Mouse (Mus musculus) lung, postnatal 0 days (tissue): ENCODE measurements around the gene Pbx1. TPM values are rescaled to one million over a fixed set of nuclear protein-coding genes. Genes with fewer than 3 reads are reported as not detected.

Experiments
- ATAC-seq: fragments of 200-750 bp; cut with Nextera tagmentation; 2 replicates; pipeline ENCODE4 v1.8.0; 2017; ENCODE audit warnings: moderate library complexity
- DNase-seq: peaks from one replicate; pipeline ENCODE4 v3.0.0-alpha.2; 2016; ENCODE audit warnings: low spot score
- H3K27ac ChIP-seq: fragments of 300-500 bp; sonication (generic); 2 replicates; pipeline ENCODE4 v1.5.1; 2014; ENCODE audit warnings: antibody characterized with exemption, mild to moderate bottlenecking, low read length, mixed read lengths
- H3K27me3 ChIP-seq: fragments of 300-500 bp; sonication (generic); replicated peaks from 2 replicates; pipeline ENCODE4 v1.6.1; 2014; ENCODE audit warnings: low read length, mixed read lengths; ENCODE audit not compliant: insufficient read depth
- H3K36me3 ChIP-seq: fragments of 300-500 bp; sonication (generic); 2 replicates; pipeline ENCODE4 v1.6.1; 2014; ENCODE audit warnings: low read length, mixed read lengths; ENCODE audit not compliant: insufficient read depth
- H3K4me1 ChIP-seq: fragments of 300-500 bp; sonication (generic); 2 replicates; pipeline ENCODE4 v1.6.1; 2014; ENCODE audit warnings: antibody characterized with exemption, low read depth, low read length, mixed read lengths; ENCODE audit not compliant: insufficient read depth
- H3K4me2 ChIP-seq: fragments of 300-500 bp; sonication (generic); replicated peaks from 2 replicates; pipeline ENCODE4 v1.6.1; 2014; ENCODE audit warnings: low read depth, mild to moderate bottlenecking, low read length, moderate library complexity, mixed read lengths
- H3K4me3 ChIP-seq: fragments of 300-500 bp; sonication (generic); 2 replicates; pipeline ENCODE4 v1.5.1; 2014; ENCODE audit warnings: low read depth, low read length
- H3K9ac ChIP-seq: fragments of 300-500 bp; sonication (generic); replicated peaks from 2 replicates; pipeline ENCODE4 v1.6.1; 2014; ENCODE audit warnings: low read depth, mild to moderate bottlenecking
- H3K9me3 ChIP-seq: fragments of 300-500 bp; sonication (generic); 2 replicates; pipeline ENCODE4 v1.6.1; 2016; ENCODE audit warnings: low read length, mixed read lengths
- CTCF ChIP-seq: IDR thresholded peaks from 2 replicates; pipeline ENCODE4 v1.5.1; 2016; ENCODE audit warnings: antibody characterized with exemption, mild to moderate bottlenecking
- EP300 ChIP-seq: IDR thresholded peaks from 2 replicates; pipeline ENCODE4 v1.6.1; 2016; ENCODE audit warnings: antibody characterized with exemption, mild to moderate bottlenecking, control low read depth
- WGBS: fragments of 180-500 bp; shearing (Covaris S2); extraction: QIAGEN DNeasy Blood & Tissue Kit; methylation state at CpG from one replicate; pipeline ENCODE4 v1.1.7; 2014; 5-methylcytosine and 5-hydroxymethylcytosine counted together
- polyA plus RNA-seq: library from polyadenylated mRNA; unstranded; fragments of >200 nt; fragmentation: Nextera tagmentation; extraction: Ambion mirVana; gene quantifications from 2 replicates; pipeline ENCODE4 v1.2.1, GENCODE M21; 2015

Pbx1 gene
- polyA plus RNA-seq, 1 experiment from 2014 or later: 23.9 TPM

GRCm38 (mm10) chr1:168288891-168289545 is 143.1 kb downstream of the Pbx1 start:
- no peak for DNase-seq
- no peaks in the 10 kb centered on the region for H3K36me3 ChIP-seq

GRCm38 (mm10) chr1:168287843-168288591 is 144.1 kb downstream of the Pbx1 start:
- peaks cover 33% of the 10 kb centered on the region; the same call in 1 of the 2 replicates for H3K4me1 ChIP-seq
- H3K36me3 ChIP-seq: no peaks in the 10 kb centered on the region
- WGBS: 23% methylated on average over 23 of the region's 23 CpGs
- no peak overlapping the region for H3K4me2 ChIP-seq
- H3K9me3 ChIP-seq: no peaks in the 10 kb centered on the region
- no peak for TF ChIP-seq CTCF
- TF ChIP-seq EP300: peak; percentile 89
- H3K27me3 ChIP-seq: no peaks in the 10 kb centered on the region
- DNase-seq (peak; percentile 39), ATAC-seq (peak; percentile 54)
- no peak overlapping the region for H3K9ac ChIP-seq
- 0 out of 2 replicates have a peak overlapping the region, but pooled peaks have one; percentile 32 for H3K27ac ChIP-seq
- no peak overlapping the region for H3K4me3 ChIP-seq

More at GRCm38 (mm10) chr1:168288891-168289545, 143.1 kb downstream of the Pbx1 start:
- H3K27me3 ChIP-seq: no peaks in the 10 kb centered on the region
- H3K4me2 ChIP-seq: no peak overlapping the region
- no peak for ATAC-seq
- peaks cover 27% of the 10 kb centered on the region; the same call in 1 of the 2 replicates for H3K4me1 ChIP-seq
- WGBS: 66% methylated on average over 10 of the region's 10 CpGs
- H3K9ac ChIP-seq: no peak overlapping the region
- no peak for TF ChIP-seq EP300
- H3K27ac ChIP-seq: no peak overlapping the region
- H3K9me3 ChIP-seq: no peaks in the 10 kb centered on the region
- H3K4me3 ChIP-seq: no peak overlapping the region

GRCm38 (mm10) chr1:168286862-168287650 is 145.0 kb downstream of the Pbx1 start:
- H3K4me1 ChIP-seq: peaks cover 30% of the 10 kb centered on the region; the same call in 1 of the 2 replicates
- H3K9ac ChIP-seq: no peak overlapping the region
- no peaks in the 10 kb centered on the region for H3K9me3 ChIP-seq
- H3K36me3 ChIP-seq: no peaks in the 10 kb centered on the region
- WGBS: 61% methylated on average over 2 of the region's 2 CpGs
- no peak for DNase-seq
- H3K27ac ChIP-seq: no peak overlapping the region
- no peak for ATAC-seq
- H3K4me3 ChIP-seq: no peak overlapping the region
- TF ChIP-seq CTCF (no peak), EP300 (no peak)
- no peaks in the 10 kb centered on the region for H3K27me3 ChIP-seq
- no peak overlapping the region for H3K4me2 ChIP-seq

DNA sequence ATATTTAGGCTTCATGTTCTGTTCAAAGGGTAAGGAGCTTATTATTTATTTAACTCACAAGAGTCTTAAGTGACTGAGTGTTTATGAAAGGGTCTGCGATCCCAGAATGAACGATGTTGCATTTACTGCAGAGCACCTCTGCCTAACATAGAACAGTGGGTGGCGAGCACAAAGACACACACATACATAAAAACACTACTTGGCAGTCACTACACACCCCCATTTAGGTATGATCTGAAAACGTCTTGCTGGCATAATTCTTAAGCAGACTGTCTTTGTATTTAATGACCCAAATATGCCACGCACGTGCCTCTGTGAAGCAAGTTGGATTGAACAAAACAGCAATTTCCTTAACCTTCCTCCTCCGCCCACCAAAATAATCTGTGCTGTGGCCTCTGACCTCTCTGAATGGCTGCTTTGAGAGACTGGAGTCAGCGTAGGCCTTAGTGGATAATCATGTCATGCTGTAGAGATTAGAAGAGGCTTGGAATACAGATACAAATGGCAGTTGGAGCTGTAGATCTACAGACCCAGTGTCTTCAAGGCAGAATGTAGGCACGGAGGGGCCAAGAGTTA is 147.4 kb downstream of the Pbx1 start:
- no peak overlapping the region for H3K4me3 ChIP-seq
- WGBS: 28% methylated on average over 9 of the region's 9 CpGs
- TF ChIP-seq CTCF (no peak), EP300 (no peak)
- no peaks in the 10 kb centered on the region for H3K9me3 ChIP-seq
- H3K4me2 ChIP-seq: no peak overlapping the region
- no peaks in the 10 kb centered on the region for H3K27me3 ChIP-seq
- no peaks in the 10 kb centered on the region for H3K36me3 ChIP-seq
- peaks cover 21% of the 10 kb centered on the region; the same call in 1 of the 2 replicates for H3K4me1 ChIP-seq
- H3K9ac ChIP-seq: no peak overlapping the region
- peak overlapping the region; percentile 3; the same call in 1 of the 2 replicates for H3K27ac ChIP-seq
- ATAC-seq (no peak), DNase-seq (no peak)

DNA sequence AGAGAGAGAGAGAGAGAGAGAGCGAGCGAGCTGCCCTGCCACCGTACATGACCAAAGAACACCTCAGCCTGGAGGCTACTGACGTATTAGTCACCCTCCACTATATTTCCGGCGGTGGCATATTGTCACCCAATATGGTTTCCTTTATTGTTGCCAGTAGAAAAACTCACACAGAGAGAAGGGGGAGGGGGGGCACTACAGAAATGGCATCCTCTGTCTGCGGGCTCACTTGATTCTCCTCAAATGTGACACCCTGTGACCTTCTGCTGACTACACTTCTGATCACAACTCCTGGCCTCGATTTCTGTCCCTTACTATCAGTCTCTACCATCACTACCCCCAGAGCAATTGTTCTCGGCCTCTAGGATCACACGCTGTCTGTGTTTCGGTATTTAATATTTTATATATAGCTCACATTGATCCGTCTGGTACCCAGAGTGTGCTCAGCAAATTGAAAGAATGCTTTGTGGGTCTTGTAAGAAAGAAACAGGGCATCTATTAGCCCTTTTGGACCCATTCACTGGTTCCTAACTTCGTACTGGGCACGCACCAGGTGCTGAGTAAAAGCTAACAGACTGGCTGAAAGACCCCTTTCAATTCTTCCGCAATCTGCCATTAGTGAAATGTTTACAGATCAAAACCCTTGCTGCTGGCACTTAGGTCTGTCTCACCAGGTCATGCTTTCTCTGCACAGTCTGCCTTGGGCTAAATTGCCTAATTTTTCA is 148.1 kb downstream of the Pbx1 start:
- Histone ChIP-seq H3K9ac (no peak overlapping the region), H3K4me2 (no peak overlapping the region), H3K27ac (0 out of 2 replicates have a peak overlapping the region, but pooled peaks have one; percentile 3), H3K4me1 (peaks cover 21% of the 10 kb centered on the region; the same call in 1 of the 2 replicates), H3K36me3 (no peaks in the 10 kb centered on the region), H3K4me3 (no peak overlapping the region), H3K9me3 (no peaks in the 10 kb centered on the region), H3K27me3 (no peaks in the 10 kb centered on the region)
- ATAC-seq (peak; percentile 40; the same call in 1 of the 2 replicates), DNase-seq (no peak)
- WGBS: 44% methylated on average over 15 of the region's 15 CpGs
- no peak for TF ChIP-seq EP300
- no peak for TF ChIP-seq CTCF
